Mouse (Mus musculus): ENCODE results near the gene Vgll4. TPM values are rescaled to one million over a fixed set of nuclear protein-coding genes. Genes with fewer than 3 reads are reported as not detected.

The Vgll4 gene
- polyA plus RNA-seq, 2 experiments, result 4.6 to 5.5 TPM

DNA sequence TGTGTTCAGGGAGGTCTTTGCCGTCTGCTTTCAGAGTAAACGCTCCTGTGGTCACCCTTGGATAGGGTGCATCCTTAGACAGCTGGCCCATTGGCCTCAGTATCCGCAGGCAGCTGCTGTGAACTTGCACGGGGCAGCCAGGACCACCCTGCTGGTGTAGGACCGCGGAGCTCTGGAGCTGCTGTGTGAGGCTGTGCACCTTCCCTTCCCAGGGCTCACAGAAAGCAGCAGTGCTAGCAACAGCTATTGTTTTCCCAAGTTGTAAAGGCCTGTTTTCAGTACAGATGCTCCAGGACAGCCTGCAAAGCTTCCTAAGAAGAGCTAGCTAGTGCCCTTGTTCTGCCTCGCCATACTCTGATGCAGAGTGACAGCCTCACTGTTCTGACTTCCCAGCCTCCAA is 118.1 kb downstream of the Vgll4 start:
- TF ChIP-seq CTCF (IDR thresholded peaks at IDR 0.05; ENCODE audit: low read depth) (no peak), EP300 (IDR thresholded peaks at IDR 0.05; ENCODE audit: low read depth) (no peak)
- 69% methylated on average over 7 of the region's 7 CpGs for WGBS (ENCODE audit: insufficient replicate concordance)
- no peaks in the 10 kb centered on the region for H3K9me3 ChIP-seq (ENCODE audit: control insufficient read depth, low read length)
- H3K9ac ChIP-seq (replicated peaks), result no peak overlapping the region
- peaks cover 0 to 6% of the 10 kb centered on the region in 2 experiments; a peak in 1 of 4 replicates for H3K4me1 ChIP-seq (replicated peaks; ENCODE audit: control insufficient read depth in 2 of 2, insufficient read depth in 2 of 2, low read length in 1 of 2)
- H3K27ac ChIP-seq, result no peak overlapping the region
- no peak overlapping the region for H3K4me3 ChIP-seq (ENCODE audit: insufficient read depth in 1 of 2, low read depth in 2 of 2, low read length in 2 of 2)
- H3K27me3 ChIP-seq (ENCODE audit: control insufficient read depth, insufficient read depth, low read length), result no peaks in the 10 kb centered on the region
- H3K4me2 ChIP-seq (ENCODE audit: low read depth), result no peak overlapping the region
- no peak for ATAC-seq (ENCODE audit: insufficient read depth)
- no peaks in the 10 kb centered on the region for H3K36me3 ChIP-seq (replicated peaks; ENCODE audit: control insufficient read depth, insufficient read depth, low read depth)
- no peak for DNase-seq (ENCODE audit: low read depth in 3 of 3, low spot score in 3 of 3)

DNA sequence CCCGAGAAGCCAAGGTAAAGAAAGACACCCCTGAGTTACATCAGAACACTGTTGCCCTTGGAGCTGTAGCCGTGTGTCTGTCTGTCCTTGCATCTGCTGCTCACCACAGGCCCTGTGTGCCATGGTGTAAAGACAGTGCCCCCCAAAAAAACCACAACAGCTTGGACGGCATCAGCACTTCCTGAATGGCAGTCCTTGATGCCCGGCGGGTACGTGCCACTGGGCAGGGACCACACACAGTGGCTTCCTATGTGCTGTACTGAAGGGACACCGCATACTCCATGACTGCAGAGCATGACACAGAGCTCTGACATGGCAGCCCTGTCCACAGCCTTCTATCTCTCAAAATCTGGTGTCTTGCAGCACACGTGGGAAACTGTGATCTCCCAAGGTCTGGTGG is 120.0 kb downstream of the Vgll4 start:
- Histone ChIP-seq H3K27ac (no peak overlapping the region), H3K9me3 (ENCODE audit: control insufficient read depth, low read length) (no peaks in the 10 kb centered on the region), H3K4me3 (ENCODE audit: insufficient read depth in 1 of 2, low read depth in 2 of 2, low read length in 2 of 2) (no peak overlapping the region), H3K27me3 (ENCODE audit: control insufficient read depth, insufficient read depth, low read length) (no peaks in the 10 kb centered on the region), H3K9ac (replicated peaks) (no peak overlapping the region), H3K4me1 (replicated peaks; ENCODE audit: control insufficient read depth in 2 of 2, insufficient read depth in 2 of 2, low read length in 1 of 2) (peaks cover 0 to 6% of the 10 kb centered on the region in 2 experiments; a peak in 1 of 4 replicates), H3K36me3 (replicated peaks; ENCODE audit: control insufficient read depth, insufficient read depth, low read depth) (no peaks in the 10 kb centered on the region), H3K4me2 (ENCODE audit: low read depth) (no peak overlapping the region)
- no peak for TF ChIP-seq CTCF (IDR thresholded peaks at IDR 0.05; ENCODE audit: low read depth)
- TF ChIP-seq EP300 (IDR thresholded peaks at IDR 0.05; ENCODE audit: low read depth), result no peak
- DNase-seq (ENCODE audit: low read depth in 3 of 3, low spot score in 3 of 3) (no peak), ATAC-seq (ENCODE audit: insufficient read depth) (no peak)
- WGBS (ENCODE audit: insufficient replicate concordance), result 55% methylated on average over 8 of the region's 8 CpGs

DNA sequence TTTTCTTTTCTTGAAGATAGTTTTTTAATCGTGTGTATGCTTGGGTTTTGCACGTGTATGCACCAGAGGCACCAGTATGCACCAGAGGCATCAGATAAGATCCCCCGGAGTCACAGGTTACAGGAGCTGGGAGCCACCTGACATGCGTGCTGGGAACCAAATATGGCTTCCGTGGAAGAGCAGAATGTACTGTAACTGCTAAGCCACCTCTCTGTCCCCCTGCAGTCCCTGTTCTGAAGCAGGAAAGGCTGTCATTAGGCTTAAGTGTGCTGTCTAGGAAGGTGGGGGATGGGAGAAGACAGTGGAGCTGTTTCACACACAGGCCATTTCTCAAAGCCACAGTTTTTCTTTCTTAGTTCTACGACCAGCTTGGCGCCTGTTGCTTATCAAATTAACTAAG is 121.0 kb downstream of the Vgll4 start:
- Histone ChIP-seq H3K27me3 (ENCODE audit: control insufficient read depth, insufficient read depth, low read length) (no peaks in the 10 kb centered on the region), H3K27ac (no peak overlapping the region), H3K4me1 (replicated peaks; ENCODE audit: control insufficient read depth in 2 of 2, insufficient read depth in 2 of 2, low read length in 1 of 2) (peaks cover 0 to 6% of the 10 kb centered on the region in 2 experiments; a peak in 1 of 4 replicates), H3K4me3 (ENCODE audit: insufficient read depth in 1 of 2, low read depth in 2 of 2, low read length in 2 of 2) (no peak overlapping the region), H3K4me2 (ENCODE audit: low read depth) (no peak overlapping the region), H3K9ac (replicated peaks) (no peak overlapping the region), H3K36me3 (replicated peaks; ENCODE audit: control insufficient read depth, insufficient read depth, low read depth) (no peaks in the 10 kb centered on the region), H3K9me3 (ENCODE audit: control insufficient read depth, low read length) (no peaks in the 10 kb centered on the region)
- ATAC-seq (ENCODE audit: insufficient read depth), result no peak
- TF ChIP-seq EP300 (IDR thresholded peaks at IDR 0.05; ENCODE audit: low read depth), result no peak
- TF ChIP-seq CTCF (IDR thresholded peaks at IDR 0.05; ENCODE audit: low read depth), result no peak
- no peak for DNase-seq (ENCODE audit: low read depth in 3 of 3, low spot score in 3 of 3)
- 20% methylated on average over 7 of the region's 7 CpGs for WGBS (ENCODE audit: insufficient replicate concordance)

DNA sequence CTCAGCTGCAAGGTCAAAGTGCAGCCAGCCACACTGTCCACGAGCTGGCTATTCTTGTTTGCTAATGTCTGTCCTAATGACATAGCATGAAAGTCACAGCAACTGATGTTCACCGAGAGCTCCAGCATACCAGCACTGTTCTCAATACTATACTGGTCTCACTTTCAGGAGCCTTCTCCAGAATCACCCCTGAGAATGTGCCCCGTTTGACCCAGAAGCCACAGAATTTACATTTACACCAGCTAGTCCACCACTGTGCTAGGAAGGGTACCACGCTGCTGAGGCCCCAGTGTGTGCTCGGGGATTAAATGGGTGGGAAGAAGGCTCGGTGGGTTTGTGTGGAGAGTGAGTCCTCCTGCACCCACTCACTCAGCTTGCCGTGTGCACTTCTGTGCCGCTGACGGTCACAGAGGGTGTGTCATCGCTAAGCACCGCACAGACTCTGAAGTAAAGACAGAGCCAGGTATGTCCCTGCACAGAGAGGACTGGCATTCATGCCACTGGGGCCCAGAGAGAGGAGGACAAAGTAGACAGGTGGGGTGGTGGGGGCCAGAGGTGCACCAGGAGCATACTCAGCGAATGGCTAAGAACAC is 122.1 kb downstream of the Vgll4 start:
- DNase-seq (ENCODE audit: low read depth in 3 of 3, low spot score in 3 of 3), result no peak
- H3K4me1 ChIP-seq (replicated peaks; ENCODE audit: control insufficient read depth in 2 of 2, insufficient read depth in 2 of 2, low read length in 1 of 2), result peaks cover 0 to 6% of the 10 kb centered on the region in 2 experiments; a peak in 1 of 4 replicates
- no peaks in the 10 kb centered on the region for H3K9me3 ChIP-seq (ENCODE audit: control insufficient read depth, low read length)
- no peak for ATAC-seq (ENCODE audit: insufficient read depth)
- no peak overlapping the region for H3K27ac ChIP-seq
- no peaks in the 10 kb centered on the region for H3K27me3 ChIP-seq (ENCODE audit: control insufficient read depth, insufficient read depth, low read length)
- no peak for TF ChIP-seq CTCF (IDR thresholded peaks at IDR 0.05; ENCODE audit: low read depth)
- TF ChIP-seq EP300 (IDR thresholded peaks at IDR 0.05; ENCODE audit: low read depth), result no peak
- H3K36me3 ChIP-seq (replicated peaks; ENCODE audit: control insufficient read depth, insufficient read depth, low read depth), result no peaks in the 10 kb centered on the region
- WGBS (ENCODE audit: insufficient replicate concordance), result 68% methylated on average over 12 of the region's 12 CpGs
- no peak overlapping the region for H3K4me2 ChIP-seq (ENCODE audit: low read depth)
- no peak overlapping the region for H3K9ac ChIP-seq (replicated peaks)
- no peak overlapping the region for H3K4me3 ChIP-seq (ENCODE audit: insufficient read depth in 1 of 2, low read depth in 2 of 2, low read length in 2 of 2)

DNA sequence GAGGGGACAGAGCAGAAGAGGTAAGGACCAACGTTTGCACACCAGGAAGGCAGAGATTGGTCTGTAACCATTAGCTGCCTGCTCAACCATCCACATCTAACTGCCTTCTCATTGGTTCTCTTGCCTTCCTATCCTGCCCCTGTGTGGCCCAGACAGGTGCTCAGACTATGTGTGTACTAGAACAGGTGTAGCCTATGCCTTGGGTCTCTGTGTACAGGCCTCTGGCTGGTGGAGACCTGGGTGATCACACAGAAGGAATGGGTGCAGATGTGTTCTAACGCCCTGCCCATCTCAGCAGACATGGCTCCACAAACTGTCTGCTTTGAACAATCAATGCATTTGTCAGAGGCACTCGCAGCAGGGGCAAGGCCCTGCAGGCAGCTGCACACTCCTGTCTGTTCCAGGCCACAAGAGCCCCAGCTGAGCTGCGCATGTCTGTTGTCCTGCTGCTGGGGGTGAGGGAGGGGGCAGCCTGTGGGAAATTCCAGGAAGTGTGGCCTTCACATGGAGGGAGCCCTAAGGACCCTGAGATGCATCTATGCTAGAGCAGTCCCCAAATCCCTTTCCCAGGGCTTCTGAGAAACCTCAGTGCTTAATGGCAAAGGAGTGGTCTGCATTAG is 123.5 kb downstream of the Vgll4 start:
- Histone ChIP-seq H3K9ac (replicated peaks) (no peak overlapping the region), H3K36me3 (replicated peaks; ENCODE audit: control insufficient read depth, insufficient read depth, low read depth) (no peaks in the 10 kb centered on the region), H3K4me3 (ENCODE audit: insufficient read depth in 1 of 2, low read depth in 2 of 2, low read length in 2 of 2) (no peak overlapping the region), H3K27ac (no peak overlapping the region), H3K9me3 (ENCODE audit: control insufficient read depth, low read length) (no peaks in the 10 kb centered on the region), H3K4me2 (ENCODE audit: low read depth) (no peak overlapping the region), H3K27me3 (ENCODE audit: control insufficient read depth, insufficient read depth, low read length) (no peaks in the 10 kb centered on the region), H3K4me1 (replicated peaks; ENCODE audit: control insufficient read depth in 2 of 2, insufficient read depth in 2 of 2, low read length in 1 of 2) (peaks cover 0 to 6% of the 10 kb centered on the region in 2 experiments; a peak in 1 of 4 replicates)
- ATAC-seq (ENCODE audit: insufficient read depth) (no peak), DNase-seq (ENCODE audit: low read depth in 3 of 3, low spot score in 3 of 3) (no peak)
- no peak for TF ChIP-seq CTCF (IDR thresholded peaks at IDR 0.05; ENCODE audit: low read depth)
- no peak for TF ChIP-seq EP300 (IDR thresholded peaks at IDR 0.05; ENCODE audit: low read depth)
- WGBS (ENCODE audit: insufficient replicate concordance), result 59% methylated on average over 4 of the region's 4 CpGs

Data from liver, embryonic 14.5 days (tissue).